Mouse (Mus musculus): ENCODE results near the gene 9530077C05Rik. TPM values are rescaled to one million over a fixed set of nuclear protein-coding genes. Genes with fewer than 3 reads are reported as not detected.

The 9530077C05Rik gene
- polyA plus RNA-seq, 1 experiment from 2014 or later, result 2.0 TPM

GRCm38 (mm10) chr9:22457142-22457835 is 46.0 kb downstream of the 9530077C05Rik start:
- 73% methylated on average over 11 of the region's 11 CpGs for WGBS (ENCODE audit: insufficient replicate concordance)
- no peak overlapping the region for H3K4me2 ChIP-seq
- peaks cover 22% of the 10 kb centered on the region for H3K4me1 ChIP-seq (replicated peaks)
- no peaks in the 10 kb centered on the region for H3K9me3 ChIP-seq (replicated peaks)
- H3K36me3 ChIP-seq (replicated peaks), result peaks cover 72% of the 10 kb centered on the region
- no peaks in the 10 kb centered on the region for H3K27me3 ChIP-seq
- no peak for ATAC-seq (ENCODE audit: insufficient read depth)
- H3K9ac ChIP-seq, result no peak overlapping the region
- no peak overlapping the region for H3K4me3 ChIP-seq (replicated peaks)
- H3K27ac ChIP-seq (replicated peaks), result no peak overlapping the region

GRCm38 (mm10) chr9:22461946-22462345 is 50.6 kb downstream of the 9530077C05Rik start:
- 72% methylated on average over 3 of the region's 3 CpGs for WGBS (ENCODE audit: insufficient replicate concordance)
- Histone ChIP-seq H3K4me1 (replicated peaks) (peaks cover 6% of the 10 kb centered on the region), H3K4me3 (replicated peaks) (no peak overlapping the region), H3K9ac (no peak overlapping the region), H3K4me2 (no peak overlapping the region), H3K27ac (replicated peaks) (no peak overlapping the region), H3K36me3 (replicated peaks) (peaks cover 32% of the 10 kb centered on the region), H3K27me3 (no peaks in the 10 kb centered on the region), H3K9me3 (replicated peaks) (no peaks in the 10 kb centered on the region)
- ATAC-seq (ENCODE audit: insufficient read depth), result no peak

GRCm38 (mm10) chr9:22466212-22466611 is 54.9 kb downstream of the 9530077C05Rik start:
- no peak for ATAC-seq (ENCODE audit: insufficient read depth)
- Histone ChIP-seq H3K36me3 (replicated peaks) (peaks cover 8% of the 10 kb centered on the region), H3K4me1 (replicated peaks) (peaks cover 24% of the 10 kb centered on the region), H3K27me3 (no peaks in the 10 kb centered on the region), H3K9ac (no peak overlapping the region; the same call in 1 of the 2 replicates), H3K27ac (replicated peaks) (no peak overlapping the region), H3K9me3 (replicated peaks) (no peaks in the 10 kb centered on the region), H3K4me3 (replicated peaks) (no peak overlapping the region), H3K4me2 (no peak overlapping the region)
- WGBS (ENCODE audit: insufficient replicate concordance), result 71% methylated on average over 5 of the region's 5 CpGs

DNA sequence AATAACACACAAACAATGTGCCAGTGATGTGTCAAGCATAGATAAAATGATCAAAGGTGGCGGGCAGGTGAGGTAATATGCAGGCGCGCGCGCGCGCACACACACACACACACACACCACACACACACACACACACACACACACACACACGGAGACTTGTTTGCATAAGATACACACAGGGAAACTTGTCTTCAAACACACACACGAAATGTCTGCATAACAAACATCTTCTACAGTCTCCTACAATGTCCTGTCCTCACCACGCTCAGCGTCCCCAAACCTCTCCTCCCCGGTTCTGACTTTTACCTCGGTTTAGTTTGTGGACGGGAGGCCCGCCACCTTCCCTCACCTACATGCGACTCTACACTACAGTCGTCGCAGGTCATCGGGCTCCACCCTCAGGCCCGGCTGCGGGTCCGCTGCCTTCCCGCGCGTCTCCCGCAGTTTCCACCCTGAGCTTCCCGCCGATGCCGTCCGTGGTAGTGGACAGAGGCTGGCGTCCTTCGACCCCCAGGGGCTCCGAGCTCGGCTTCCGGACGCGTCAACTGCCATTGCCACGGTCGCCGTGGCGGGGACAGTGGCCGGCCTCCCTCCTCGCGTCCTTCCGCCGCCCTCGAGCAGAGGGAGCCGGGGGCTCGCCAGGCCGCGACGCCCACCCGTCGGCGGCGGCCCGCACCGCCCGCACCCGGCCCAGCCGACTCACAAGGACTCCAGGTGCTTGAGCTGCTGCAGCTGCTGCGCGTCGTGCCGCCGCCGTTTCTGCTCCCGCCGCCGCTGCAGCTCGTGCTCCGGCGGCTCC is 56.3 kb downstream of the 9530077C05Rik start:
- peak; percentile 73 for ATAC-seq (ENCODE audit: insufficient read depth)
- peaks cover 4% of the 10 kb centered on the region; the same call in 1 of the 2 replicates for H3K36me3 ChIP-seq (replicated peaks)
- peak overlapping the region; percentile 83 for H3K4me3 ChIP-seq (replicated peaks)
- H3K4me2 ChIP-seq, result peak overlapping the region; percentile 99
- no peaks in the 10 kb centered on the region for H3K27me3 ChIP-seq
- H3K4me1 ChIP-seq (replicated peaks), result peaks cover 24% of the 10 kb centered on the region
- H3K27ac ChIP-seq (replicated peaks), result peak overlapping the region; percentile 79
- no peaks in the 10 kb centered on the region for H3K9me3 ChIP-seq (replicated peaks)
- WGBS (ENCODE audit: insufficient replicate concordance), result under 1% methylated on average over 73 of the region's 73 CpGs
- H3K9ac ChIP-seq, result peak overlapping the region; percentile 83

DNA sequence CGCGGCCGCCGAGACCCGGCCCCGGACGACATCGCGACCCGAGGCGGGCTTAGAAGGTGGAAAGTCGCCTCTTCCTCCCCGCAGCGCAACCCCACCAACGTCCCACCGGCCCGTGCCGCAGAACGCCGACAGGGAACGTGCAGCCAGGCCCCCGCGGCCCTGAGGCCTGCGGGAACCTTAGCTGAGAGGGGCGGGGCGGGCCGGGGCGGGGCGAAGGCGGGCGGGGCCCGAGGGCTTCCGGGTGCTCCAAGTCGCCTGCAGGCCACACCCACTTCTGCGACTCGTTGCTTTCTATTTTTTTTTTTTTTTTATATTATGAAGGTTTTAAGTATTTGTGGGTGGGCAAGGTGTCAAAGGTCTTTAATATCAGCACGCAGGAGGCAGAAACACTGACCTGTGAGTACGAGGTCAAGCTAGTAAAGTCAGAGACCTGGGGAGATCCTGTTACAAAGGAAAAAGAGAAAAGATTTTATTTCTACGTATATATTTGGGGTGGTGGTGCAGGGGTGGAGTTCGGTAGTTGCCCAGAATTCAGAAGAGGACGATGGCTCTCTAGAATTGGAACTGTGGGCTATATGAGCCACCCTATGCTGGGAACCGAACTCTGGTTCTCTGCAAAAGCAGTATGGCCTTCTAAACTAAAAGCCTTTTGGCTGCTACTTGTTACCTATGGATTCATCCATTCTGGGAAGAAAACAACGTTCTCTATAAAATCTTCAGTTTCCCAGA is 57.0 kb downstream of the 9530077C05Rik start:
- Histone ChIP-seq H3K9ac (peak overlapping the region; percentile 83), H3K4me2 (peak overlapping the region; percentile 99), H3K27me3 (no peaks in the 10 kb centered on the region), H3K27ac (replicated peaks) (peak overlapping the region; percentile 79), H3K4me1 (replicated peaks) (peaks cover 27% of the 10 kb centered on the region), H3K9me3 (replicated peaks) (no peaks in the 10 kb centered on the region), H3K4me3 (replicated peaks) (peak overlapping the region; percentile 83), H3K36me3 (replicated peaks) (peaks cover 4% of the 10 kb centered on the region; the same call in 1 of the 2 replicates)
- WGBS (ENCODE audit: insufficient replicate concordance), result 2% methylated on average over 41 of the region's 43 CpGs
- ATAC-seq (ENCODE audit: insufficient read depth), result peak; percentile 89

- 58% methylated on average over 8 of the region's 8 CpGs for WGBS (ENCODE audit: insufficient replicate concordance)
- Histone ChIP-seq H3K9ac (no peak overlapping the region), H3K4me2 (peak overlapping the region; percentile 99; the same call in 1 of the 2 replicates), H3K4me3 (replicated peaks) (no peak overlapping the region; the same call in 1 of the 2 replicates), H3K27ac (replicated peaks) (peak overlapping the region; percentile 43; the same call in 1 of the 2 replicates), H3K9me3 (replicated peaks) (no peaks in the 10 kb centered on the region), H3K36me3 (replicated peaks) (peaks cover 4% of the 10 kb centered on the region; the same call in 1 of the 2 replicates), H3K27me3 (no peaks in the 10 kb centered on the region), H3K4me1 (replicated peaks) (peaks cover 27% of the 10 kb centered on the region)
- ATAC-seq (ENCODE audit: insufficient read depth), result no peak
Measured at GRCm38 (mm10) chr9:22468899-22469259, 57.6 kb downstream of the 9530077C05Rik start.

DNA sequence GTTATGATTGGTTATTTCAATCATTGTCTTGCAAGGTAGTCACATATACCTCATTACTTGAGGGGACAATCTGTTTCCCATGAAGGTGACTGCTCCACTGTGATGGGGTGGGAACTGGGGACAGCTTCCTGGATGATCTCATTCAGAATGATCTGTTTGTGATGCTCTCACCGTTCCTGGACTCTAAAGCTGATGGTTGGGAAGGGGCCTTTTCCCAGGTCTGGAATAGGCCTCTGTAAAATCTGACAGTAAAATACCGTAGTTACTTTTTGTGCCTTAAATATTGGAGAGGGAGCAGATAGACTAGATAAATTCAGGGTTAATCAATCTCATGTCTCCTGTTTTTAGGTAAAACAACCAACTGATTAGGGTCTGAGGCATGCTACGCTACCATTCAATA is 58.3 kb downstream of the 9530077C05Rik start, which contains the start of gene Rp9:
Rp9 (minus strand) TSS at position 101 of the 400 bp plus-strand sequence.
- ATAC-seq (ENCODE audit: insufficient read depth), result no peak
- WGBS (ENCODE audit: insufficient replicate concordance), result 78% methylated on average over 3 of the region's 3 CpGs
- no peaks in the 10 kb centered on the region for H3K27me3 ChIP-seq
- H3K36me3 ChIP-seq (replicated peaks), result peaks cover 4% of the 10 kb centered on the region; the same call in 1 of the 2 replicates
- peaks cover 27% of the 10 kb centered on the region for H3K4me1 ChIP-seq (replicated peaks)
- H3K9me3 ChIP-seq (replicated peaks), result no peaks in the 10 kb centered on the region
- H3K27ac ChIP-seq (replicated peaks), result peak within 1 kb of the TSS; percentile 43; the same call in 1 of the 2 replicates
- H3K4me3 ChIP-seq (replicated peaks), result peak within 1 kb of the TSS; percentile 83
- H3K9ac ChIP-seq, result no peak within 1 kb of the TSS
- peak within 1 kb of the TSS; percentile 99 for H3K4me2 ChIP-seq

GRCm38 (mm10) chr9:22475424-22475868 is 64.1 kb downstream of the 9530077C05Rik start, which contains the start of gene Bbs9:
TSS of gene Bbs9 (plus strand) at chr9:22475715.
- Histone ChIP-seq H3K4me1 (replicated peaks) (peaks cover 20% of the 10 kb centered on the region), H3K9me3 (replicated peaks) (no peaks in the 10 kb centered on the region), H3K36me3 (replicated peaks) (no peaks in the 10 kb centered on the region), H3K27me3 (no peaks in the 10 kb centered on the region), H3K27ac (replicated peaks) (peak within 1 kb of the TSS; percentile 63), H3K9ac (peak within 1 kb of the TSS; percentile 46), H3K4me2 (peak within 1 kb of the TSS; percentile 87), H3K4me3 (replicated peaks) (peak within 1 kb of the TSS; percentile 61)
- ATAC-seq (ENCODE audit: insufficient read depth), result peak; percentile 100
- under 1% methylated on average over 25 of the region's 25 CpGs for WGBS (ENCODE audit: insufficient replicate concordance)

DNA sequence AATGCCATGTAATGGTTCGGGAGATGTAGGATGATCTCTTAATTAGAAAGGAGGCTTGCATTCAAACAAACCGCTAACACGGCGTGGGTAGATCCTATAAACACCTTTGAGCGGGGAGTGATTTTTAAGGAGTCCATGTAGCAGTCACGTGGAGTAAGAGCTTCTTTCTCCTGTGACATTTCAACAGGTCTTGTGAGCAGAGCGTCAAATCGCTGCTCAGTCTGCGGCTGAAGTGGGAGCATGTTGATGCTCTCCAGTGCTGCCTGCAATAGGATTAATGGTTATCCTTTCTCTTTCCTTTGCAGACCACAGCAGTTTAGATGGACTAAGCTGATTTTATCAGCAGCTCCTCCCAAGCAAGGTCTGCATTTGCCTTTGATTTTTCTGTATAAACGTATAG is 65.0 kb downstream of the 9530077C05Rik start:
- Histone ChIP-seq H3K27me3 (no peaks in the 10 kb centered on the region), H3K9ac (peak overlapping the region; percentile 46), H3K4me1 (replicated peaks) (peaks cover 20% of the 10 kb centered on the region), H3K4me3 (replicated peaks) (peak overlapping the region; percentile 61), H3K27ac (replicated peaks) (peak overlapping the region; percentile 63), H3K9me3 (replicated peaks) (no peaks in the 10 kb centered on the region), H3K36me3 (replicated peaks) (no peaks in the 10 kb centered on the region), H3K4me2 (peak overlapping the region; percentile 87)
- 4% methylated on average over 10 of the region's 10 CpGs for WGBS (ENCODE audit: insufficient replicate concordance)
- no peak for ATAC-seq (ENCODE audit: insufficient read depth)

DNA sequence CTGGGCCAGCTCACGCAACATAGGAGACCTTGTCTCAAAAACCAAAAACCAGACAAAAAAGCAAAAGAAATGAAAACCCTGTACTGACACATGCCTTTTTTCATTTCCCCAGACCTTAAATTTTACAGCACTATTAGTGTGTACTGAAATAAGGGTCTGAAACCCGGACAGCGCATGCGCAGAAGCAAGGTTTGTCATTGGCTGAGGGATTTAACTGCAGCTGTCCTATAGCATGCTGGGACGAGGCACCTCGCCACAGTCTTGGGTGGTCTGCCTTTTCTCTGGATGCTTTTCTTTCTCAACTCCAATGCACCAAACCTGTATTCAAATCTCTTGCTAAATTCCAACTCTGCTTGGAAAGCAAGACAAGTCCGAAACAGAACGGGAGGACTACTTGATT is 67.6 kb downstream of the 9530077C05Rik start:
- peaks cover 17% of the 10 kb centered on the region for H3K4me1 ChIP-seq (replicated peaks)
- H3K27me3 ChIP-seq, result no peaks in the 10 kb centered on the region
- no peaks in the 10 kb centered on the region for H3K36me3 ChIP-seq (replicated peaks)
- ATAC-seq (ENCODE audit: insufficient read depth), result no peak
- no peak overlapping the region for H3K4me2 ChIP-seq
- no peak overlapping the region for H3K4me3 ChIP-seq (replicated peaks)
- no peaks in the 10 kb centered on the region for H3K9me3 ChIP-seq (replicated peaks)
- WGBS (ENCODE audit: insufficient replicate concordance), result 91% methylated on average over 8 of the region's 8 CpGs
- H3K27ac ChIP-seq (replicated peaks), result no peak overlapping the region
- H3K9ac ChIP-seq, result no peak overlapping the region
